9 mouse cellular contexts compared by ENCODE assay signal in the genomic region with DNA sequence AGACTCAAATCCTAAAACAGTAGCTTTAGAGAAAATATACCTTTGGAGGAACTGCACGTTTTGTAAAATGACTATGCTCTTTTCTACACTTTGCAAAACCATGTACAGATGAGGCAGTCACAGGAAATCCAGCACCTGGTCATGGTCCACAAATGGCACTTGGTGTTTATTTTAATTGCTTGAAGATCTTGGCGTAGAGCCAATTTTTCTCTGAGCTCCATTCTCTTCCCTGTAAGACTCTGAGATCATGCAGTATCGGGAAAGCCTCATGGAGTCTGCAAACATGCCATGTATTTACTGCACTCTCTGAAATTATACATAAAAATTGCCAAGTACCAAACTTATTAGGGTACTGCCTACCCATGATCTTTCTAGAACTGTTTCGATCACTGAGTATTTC.
DNase-seq lines count a peak whose midpoint lies in the region; ATAC-seq and TF ChIP-seq lines count a peak whose summit lies in the region.
"Had no signal": no experiment of that assay in that cellular context is flagged by ENCODE, and none has a peak within 500 bp of the region (broad histone marks: within the 10 kb centered on the region; RNA-seq: fewer than 3 reads in every experiment).

No protein-coding gene starts in this region.

- H3K4me1 ChIP-seq in heart, postnatal 0 days (ENCODE audit: control insufficient read depth, insufficient read depth) = no peaks in the 10 kb centered on the region
- no peaks in the 10 kb centered on the region for H3K4me1 ChIP-seq in forebrain, postnatal 0 days (ENCODE audit: insufficient read depth)
- no peaks in the 10 kb centered on the region for H3K4me1 ChIP-seq in limb, embryonic 14.5 days (ENCODE audit: control insufficient read depth, insufficient read depth, low read length)
- H3K4me1 ChIP-seq: megakaryocyte, embryonic 14.5 days had no signal

- H3K9me3 ChIP-seq in heart, postnatal 0 days (replicated peaks; ENCODE audit: control insufficient read depth, low read length) = no peaks in the 10 kb centered on the region
- no peaks in the 10 kb centered on the region for H3K9me3 ChIP-seq in forebrain, postnatal 0 days (ENCODE audit: low read length)
- H3K9me3 ChIP-seq in limb, embryonic 14.5 days (ENCODE audit: control insufficient read depth, low read length) = no peaks in the 10 kb centered on the region
- H3K9me3 ChIP-seq: megakaryocyte, embryonic 14.5 days had no signal

- H3K9ac ChIP-seq in heart, postnatal 0 days (replicated peaks; ENCODE audit: low read depth, low read length) = no peak overlapping the region
- no peak overlapping the region for H3K9ac ChIP-seq in forebrain, postnatal 0 days
- no peak overlapping the region for H3K9ac ChIP-seq in limb, embryonic 14.5 days (ENCODE audit: low read depth, low read length, severe bottlenecking)

- TF ChIP-seq EP300 in heart, postnatal 0 days (IDR thresholded peaks at IDR 0.05; ENCODE audit: low read depth) = no peak

- peak; percentile 19 for DNase-seq in heart, postnatal 0 days (ENCODE audit: low spot score)
- DNase-seq in heart, postnatal 25 days (ENCODE audit: low spot score) = no peak
- DNase-seq in brain, embryonic 14.5 days (ENCODE audit: low read depth) = peak; percentile 83
- DNase-seq in forebrain, postnatal 0 days = peak; percentile 39
- peak; percentile 66 for DNase-seq in limb, embryonic 14.5 days (ENCODE audit: low spot score)
- no peak for DNase-seq in gastrocnemius, adult 8-10 months (ENCODE audit: low spot score in 2 of 2)
- no peak for DNase-seq in spleen, adult 12 weeks (ENCODE audit: low spot score)

- no peak overlapping the region for H3K4me2 ChIP-seq in heart, postnatal 0 days (ENCODE audit: low read depth, low read length)
- H3K4me2 ChIP-seq in forebrain, postnatal 0 days (ENCODE audit: low read depth) = no peak overlapping the region
- H3K4me2 ChIP-seq in limb, embryonic 14.5 days (replicated peaks; ENCODE audit: low read depth, low read length, severe bottlenecking) = no peak overlapping the region

- H3K4me3 ChIP-seq in heart, postnatal 0 days (ENCODE audit: low read depth, low read length) = no peak overlapping the region
- H3K4me3 ChIP-seq in forebrain, postnatal 0 days (ENCODE audit: low read depth, low read length) = no peak overlapping the region
- no peak overlapping the region for H3K4me3 ChIP-seq in limb, embryonic 14.5 days (replicated peaks; ENCODE audit: low read length)
- H3K4me3 ChIP-seq: megakaryocyte, embryonic 14.5 days had no signal

- no peak for TF ChIP-seq POLR2A in brain, embryonic 14.5 days (IDR thresholded peaks at IDR 0.05; ENCODE audit: borderline replicate concordance, extremely low read depth, insufficient read depth, insufficient read length, poor library complexity, severe bottlenecking)
- TF ChIP-seq POLR2A in limb, embryonic 14.5 days (IDR thresholded peaks at IDR 0.05; ENCODE audit: borderline replicate concordance, extremely low read depth, insufficient read depth, insufficient read length) = no peak

- H3K27ac ChIP-seq in heart, postnatal 0 days (ENCODE audit: low read depth) = no peak overlapping the region
- no peak overlapping the region for H3K27ac ChIP-seq in forebrain, postnatal 0 days (ENCODE audit: low read depth, low read length)
- no peak overlapping the region; the same call in 1 of the 2 replicates for H3K27ac ChIP-seq in limb, embryonic 14.5 days (replicated peaks; ENCODE audit: low read depth, low read length)

- H3K36me3 ChIP-seq in heart, postnatal 0 days (replicated peaks; ENCODE audit: control insufficient read depth, insufficient read depth, low read length) = no peaks in the 10 kb centered on the region
- H3K36me3 ChIP-seq in forebrain, postnatal 0 days (ENCODE audit: insufficient read depth) = no peaks in the 10 kb centered on the region
- H3K36me3 ChIP-seq in limb, embryonic 14.5 days (ENCODE audit: control insufficient read depth, insufficient read depth, low read length) = no peaks in the 10 kb centered on the region

- intact Hi-C loops in heart, postnatal 25 days (cut with DNase I) = no loop called here

- no peak for ATAC-seq in heart, postnatal 0 days (ENCODE audit: insufficient read depth, low read depth)
- peak; percentile 50 for ATAC-seq in forebrain, postnatal 0 days
- peak; percentile 55; the same call in 1 of the 2 replicates for ATAC-seq in limb, embryonic 14.5 days (ENCODE audit: low FRiP score, low read depth)
- no peak for ATAC-seq in megakaryocyte, adult 5-6 weeks (ENCODE audit: poor library complexity, severe bottlenecking)

- H3K27me3 ChIP-seq in heart, postnatal 0 days (ENCODE audit: control insufficient read depth, insufficient read depth, low read length) = no peaks in the 10 kb centered on the region
- H3K27me3 ChIP-seq in forebrain, postnatal 0 days (ENCODE audit: insufficient read depth, low read length) = no peaks in the 10 kb centered on the region
- no peaks in the 10 kb centered on the region for H3K27me3 ChIP-seq in limb, embryonic 14.5 days (ENCODE audit: control insufficient read depth, insufficient read depth, low read length)
- H3K27me3 ChIP-seq: megakaryocyte, embryonic 14.5 days had no signal

- TF ChIP-seq CTCF in heart, postnatal 0 days (IDR thresholded peaks at IDR 0.05; ENCODE audit: low read depth) = no peak
- no peak for TF ChIP-seq CTCF in brain, embryonic 14.5 days (IDR thresholded peaks at IDR 0.05; ENCODE audit: borderline replicate concordance, extremely low read depth, insufficient read depth, insufficient read length)
- no peak for TF ChIP-seq CTCF in forebrain, postnatal 0 days (IDR thresholded peaks at IDR 0.05; ENCODE audit: low read depth)

- 57% methylated on average over 4 of the region's 4 CpGs for WGBS in heart, postnatal 0 days
- 46% methylated on average over 4 of the region's 4 CpGs for WGBS in forebrain, postnatal 0 days
- 47% methylated on average over 4 of the region's 4 CpGs for WGBS in limb, embryonic 14.5 days

Comparison
In these comparisons a context has a peak if more than half of its experiments do, and no peak if none do; other contexts are left out.
1. DNase-seq: peak in heart, postnatal 0 days (single experiment), brain, embryonic 14.5 days (single experiment), forebrain, postnatal 0 days (single experiment) and limb, embryonic 14.5 days (single experiment); none in heart, postnatal 25 days (single experiment), gastrocnemius, adult 8-10 months (0 of 2) and spleen, adult 12 weeks (single experiment).
2. ATAC-seq: peak in forebrain, postnatal 0 days (single experiment) and limb, embryonic 14.5 days (single experiment); none in heart, postnatal 0 days (single experiment) and megakaryocyte, adult 5-6 weeks (single experiment).